Mouse (Mus musculus): ENCODE measurements around the gene Olfr303. TPM values are rescaled to one million over a fixed set of nuclear protein-coding genes. Genes with fewer than 3 reads are reported as not detected.
"Not testable (repeated sequence)": the region's sequence is repeated elsewhere in the genome, so short reads cannot be mapped to it uniquely, and the experiment has no call there.

Olfr303 gene
- polyA plus RNA-seq (2014; fragmentation: Nextera tagmentation; extraction: Ambion mirVana) = not detected in 2 replicates

DNA sequence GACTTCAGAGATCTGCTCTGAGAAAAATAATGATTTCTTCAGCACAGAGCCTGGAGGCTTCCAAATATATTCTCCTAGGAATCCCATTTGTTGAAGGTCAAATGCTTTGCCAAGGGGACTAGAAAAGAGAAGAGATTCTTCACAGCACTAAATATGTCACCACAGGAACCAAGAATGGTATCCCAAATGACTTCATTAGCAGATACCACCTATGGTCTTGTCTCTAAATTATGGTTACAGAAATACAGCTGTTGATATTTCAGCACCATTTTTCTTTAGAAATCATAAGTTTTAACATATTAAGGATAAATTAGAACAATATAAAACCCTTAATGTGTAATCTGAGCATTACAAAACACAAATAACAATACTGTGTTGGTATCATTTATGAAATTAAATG is at the start of gene Olfr303:
Olfr303 (minus strand) TSS at position 101 of the 400 bp plus-strand sequence.
- no peaks in the 10 kb centered on the region for H3K27me3 ChIP-seq (ENCODE audit: control insufficient read depth, insufficient read depth, low read length)
- no peak for ATAC-seq (ENCODE audit: low FRiP score, low TSS enrichment)

DNA sequence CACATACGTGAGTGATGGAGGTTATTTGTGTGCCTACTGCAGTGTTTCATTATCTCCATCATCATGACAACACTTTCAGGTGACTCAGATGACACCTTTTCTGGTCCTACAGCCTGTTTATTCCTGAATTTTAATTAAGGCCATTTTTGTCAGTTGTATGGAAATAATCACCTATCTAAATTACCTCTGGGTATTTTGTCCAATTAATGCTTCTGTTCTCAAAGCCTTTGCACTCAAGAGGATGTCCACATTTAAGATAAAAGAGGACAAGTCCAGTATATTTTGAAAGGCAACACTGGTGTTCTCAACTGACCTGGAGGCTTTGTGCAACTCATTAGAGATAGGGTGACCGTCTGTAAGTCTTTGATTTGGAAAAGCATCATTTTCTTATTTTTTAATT is 6.0 kb upstream of the Olfr303 start, which contains the start of gene Olfr301:
Olfr301 (plus strand) TSS at position 301 of the 400 bp plus-strand sequence.
- Histone ChIP-seq H3K27ac (ENCODE audit: low read depth, low read length) (no peak within 1 kb of the TSS), H3K4me2 (replicated peaks; ENCODE audit: low read depth, low read length) (no peak within 1 kb of the TSS), H3K4me3 (ENCODE audit: low read length) (no peak within 1 kb of the TSS), H3K27me3 (ENCODE audit: control insufficient read depth, insufficient read depth, low read length) (no peaks in the 10 kb centered on the region), H3K9ac (ENCODE audit: low read depth, low read length) (no peak within 1 kb of the TSS), H3K4me1 (ENCODE audit: control insufficient read depth, insufficient read depth, low read length) (no peaks in the 10 kb centered on the region), H3K9me3 (ENCODE audit: control insufficient read depth, low read length) (no peaks in the 10 kb centered on the region), H3K36me3 (ENCODE audit: control insufficient read depth, insufficient read depth, low read length) (no peaks in the 10 kb centered on the region)
- no peak for ATAC-seq (ENCODE audit: low FRiP score, low TSS enrichment)
- WGBS = 87% methylated on average over 2 of the region's 2 CpGs

More for the DNA sequence above, at the start of gene Olfr303:
- H3K36me3 ChIP-seq (ENCODE audit: control insufficient read depth, insufficient read depth, low read length) = no peaks in the 10 kb centered on the region
- no peak within 1 kb of the TSS for H3K4me3 ChIP-seq (ENCODE audit: low read length)
- H3K9ac ChIP-seq (ENCODE audit: low read depth, low read length) = no peak within 1 kb of the TSS
- H3K9me3 ChIP-seq (ENCODE audit: control insufficient read depth, low read length) = no peaks in the 10 kb centered on the region
- H3K4me1 ChIP-seq (ENCODE audit: control insufficient read depth, insufficient read depth, low read length) = no peaks in the 10 kb centered on the region
- H3K4me2 ChIP-seq (replicated peaks; ENCODE audit: low read depth, low read length) = no peak within 1 kb of the TSS
- no peak within 1 kb of the TSS for H3K27ac ChIP-seq (ENCODE audit: low read depth, low read length)

DNA sequence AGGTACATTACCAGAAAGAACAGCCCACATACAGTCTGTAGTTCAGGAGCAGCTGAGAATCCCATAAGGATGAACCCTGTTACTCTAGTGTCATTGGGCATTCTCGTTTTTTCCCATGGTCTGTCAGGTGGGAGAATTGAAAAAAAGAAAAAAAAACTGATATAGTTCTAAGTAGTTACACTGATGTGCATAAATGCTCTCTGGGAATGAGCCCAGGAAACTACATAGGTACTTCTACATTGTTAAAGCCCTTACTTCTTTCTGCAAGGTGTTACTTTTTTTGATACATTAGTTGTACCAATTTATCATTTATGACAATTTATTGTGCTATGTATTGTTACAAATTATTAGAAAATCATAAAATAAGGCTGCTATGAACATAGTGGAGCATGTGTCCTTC is 11.0 kb downstream of the Olfr303 start, which contains the start of gene Olfr304:
Olfr304 (minus strand) TSS at position 101 of the 400 bp plus-strand sequence.
- no peaks in the 10 kb centered on the region for H3K27me3 ChIP-seq (ENCODE audit: control insufficient read depth, insufficient read depth, low read length)
- WGBS = 61% methylated on average over 1 of the region's 1 CpGs

DNA sequence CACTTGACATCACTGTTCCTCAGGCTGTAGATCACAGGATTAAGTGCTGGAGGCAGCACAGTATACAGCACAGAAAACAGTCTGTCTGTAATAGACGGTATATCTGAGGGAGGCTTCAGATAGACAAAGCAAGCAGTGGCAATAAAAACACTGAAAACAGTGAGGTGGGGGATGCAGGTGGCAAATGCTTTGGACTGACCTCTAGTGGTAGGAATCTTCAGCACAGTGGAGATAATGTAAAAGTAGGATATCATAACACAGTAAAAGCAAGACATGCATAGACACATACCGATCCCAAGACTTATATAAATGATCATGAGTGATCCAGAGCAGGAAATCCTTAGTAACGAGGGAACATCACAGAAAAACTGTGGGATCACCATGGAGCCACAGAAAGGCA is 11.8 kb downstream of the Olfr303 start:
- no peaks in the 10 kb centered on the region for H3K4me1 ChIP-seq (ENCODE audit: control insufficient read depth, insufficient read depth, low read length)
- no peaks in the 10 kb centered on the region for H3K36me3 ChIP-seq (ENCODE audit: control insufficient read depth, insufficient read depth, low read length)
- no peaks in the 10 kb centered on the region for H3K27me3 ChIP-seq (ENCODE audit: control insufficient read depth, insufficient read depth, low read length)
- H3K9me3 ChIP-seq (ENCODE audit: control insufficient read depth, low read length) = no peaks in the 10 kb centered on the region
- no peak for ATAC-seq (ENCODE audit: low FRiP score, low TSS enrichment)
- no peak overlapping the region for H3K27ac ChIP-seq (ENCODE audit: low read depth, low read length)
- no peak overlapping the region for H3K4me2 ChIP-seq (replicated peaks; ENCODE audit: low read depth, low read length)
- no peak overlapping the region for H3K4me3 ChIP-seq (ENCODE audit: low read length)
- no peak overlapping the region for H3K9ac ChIP-seq (ENCODE audit: low read depth, low read length)
- 69% methylated on average over 3 of the region's 3 CpGs for WGBS

More for the DNA sequence above, 11.0 kb downstream of the Olfr303 start, which contains the start of gene Olfr304:
- no peak within 1 kb of the TSS for H3K4me3 ChIP-seq (ENCODE audit: low read length)
- no peak for ATAC-seq (ENCODE audit: low FRiP score, low TSS enrichment)
- H3K27ac ChIP-seq (ENCODE audit: low read depth, low read length) = no peak within 1 kb of the TSS
- no peak within 1 kb of the TSS for H3K4me2 ChIP-seq (replicated peaks; ENCODE audit: low read depth, low read length)
- H3K9me3 ChIP-seq (ENCODE audit: control insufficient read depth, low read length) = no peaks in the 10 kb centered on the region
- H3K4me1 ChIP-seq (ENCODE audit: control insufficient read depth, insufficient read depth, low read length) = no peaks in the 10 kb centered on the region
- H3K36me3 ChIP-seq (ENCODE audit: control insufficient read depth, insufficient read depth, low read length) = no peaks in the 10 kb centered on the region
- no peak within 1 kb of the TSS for H3K9ac ChIP-seq (ENCODE audit: low read depth, low read length)

DNA sequence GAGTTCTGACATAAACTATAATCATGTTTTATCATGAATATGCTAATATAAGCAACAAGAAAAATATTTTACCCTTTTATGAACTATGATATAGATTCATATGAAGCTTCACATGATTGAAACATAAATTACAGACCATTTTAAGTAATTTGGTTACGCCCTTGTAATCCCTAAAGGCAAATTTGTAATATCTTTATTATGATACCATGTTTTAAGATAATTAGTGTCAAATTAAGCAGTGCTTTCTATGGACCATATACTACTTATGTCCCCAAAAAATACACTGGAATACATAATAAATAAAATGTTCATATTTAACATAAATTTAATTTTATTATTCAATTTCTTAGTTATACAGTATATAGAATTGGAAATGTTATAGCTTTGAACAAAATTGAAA is 30.8 kb downstream of the Olfr303 start, which contains the start of gene Olfr305:
Olfr305 (minus strand) TSS at position 101 of the 400 bp plus-strand sequence.
- no peak for ATAC-seq (ENCODE audit: low FRiP score, low TSS enrichment)
- H3K4me2 ChIP-seq (replicated peaks; ENCODE audit: low read depth, low read length) = no peak within 1 kb of the TSS

DNA sequence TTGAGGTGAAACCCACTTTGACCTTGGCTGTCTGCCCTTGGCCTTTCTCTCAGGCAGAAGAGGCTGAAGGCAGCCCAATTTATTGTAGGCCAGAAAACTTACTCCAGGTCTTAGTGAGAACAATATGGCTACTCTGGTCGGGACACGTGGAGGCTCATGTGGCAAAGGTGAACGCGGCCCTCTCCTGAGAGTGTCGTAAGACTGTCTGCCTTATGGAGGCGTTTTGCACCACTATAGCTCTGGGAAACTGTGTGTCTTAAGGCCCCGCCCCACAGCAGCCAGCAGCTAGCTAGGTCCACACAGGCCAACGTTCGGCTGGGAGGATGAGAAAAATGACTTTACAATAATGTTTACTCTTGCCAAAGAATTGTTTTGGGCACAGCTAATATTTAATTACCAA is 51.3 kb downstream of the Olfr303 start:
- not testable (repeated sequence) for H3K9ac ChIP-seq (ENCODE audit: low read depth, low read length); ATAC-seq (ENCODE audit: low FRiP score, low TSS enrichment); H3K4me1 ChIP-seq (ENCODE audit: control insufficient read depth, insufficient read depth, low read length); H3K9me3 ChIP-seq (ENCODE audit: control insufficient read depth, low read length); H3K4me3 ChIP-seq (ENCODE audit: low read length); H3K27me3 ChIP-seq (ENCODE audit: control insufficient read depth, insufficient read depth, low read length); H3K4me2 ChIP-seq (replicated peaks; ENCODE audit: low read depth, low read length); H3K36me3 ChIP-seq (ENCODE audit: control insufficient read depth, insufficient read depth, low read length); H3K27ac ChIP-seq (ENCODE audit: low read depth, low read length)
- 91% methylated on average over 9 of the region's 9 CpGs for WGBS

More for the DNA sequence above, 30.8 kb downstream of the Olfr303 start, which contains the start of gene Olfr305:
- Histone ChIP-seq H3K9me3 (ENCODE audit: control insufficient read depth, low read length) (no peaks in the 10 kb centered on the region), H3K27ac (ENCODE audit: low read depth, low read length) (no peak within 1 kb of the TSS), H3K36me3 (ENCODE audit: control insufficient read depth, insufficient read depth, low read length) (no peaks in the 10 kb centered on the region), H3K27me3 (ENCODE audit: control insufficient read depth, insufficient read depth, low read length) (no peaks in the 10 kb centered on the region), H3K4me3 (ENCODE audit: low read length) (no peak within 1 kb of the TSS), H3K4me1 (ENCODE audit: control insufficient read depth, insufficient read depth, low read length) (no peaks in the 10 kb centered on the region), H3K9ac (ENCODE audit: low read depth, low read length) (no peak within 1 kb of the TSS)
- 86% methylated on average over 1 of the region's 1 CpGs for WGBS

DNA sequence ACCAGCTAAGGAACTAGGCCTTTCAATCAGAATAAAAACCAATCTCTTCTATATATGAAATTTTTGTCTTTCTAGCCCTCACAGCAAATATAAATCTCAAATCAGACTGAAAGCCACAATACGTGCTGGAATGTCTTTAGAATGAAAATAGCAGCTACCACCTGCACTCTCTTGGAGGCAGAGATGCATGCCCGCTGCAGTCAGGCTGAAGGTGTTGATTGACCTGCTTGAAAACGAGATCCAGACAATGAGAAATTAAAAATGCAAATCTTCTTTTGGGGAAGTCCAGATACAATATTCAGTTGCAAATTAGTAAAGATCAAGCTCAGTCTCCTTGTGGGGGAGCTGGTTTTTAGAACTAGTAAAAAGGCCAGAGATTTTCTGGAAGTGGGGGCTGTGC is 53.3 kb downstream of the Olfr303 start:
- no peak for ATAC-seq (ENCODE audit: low FRiP score, low TSS enrichment)
- no peak overlapping the region for H3K4me3 ChIP-seq (ENCODE audit: low read length)
- H3K27ac ChIP-seq (ENCODE audit: low read depth, low read length) = no peak overlapping the region
- no peak overlapping the region for H3K4me2 ChIP-seq (replicated peaks; ENCODE audit: low read depth, low read length)
- H3K9me3 ChIP-seq (ENCODE audit: control insufficient read depth, low read length) = no peaks in the 10 kb centered on the region
- H3K9ac ChIP-seq (ENCODE audit: low read depth, low read length) = no peak overlapping the region
- 78% methylated on average over 3 of the region's 3 CpGs for WGBS
- no peaks in the 10 kb centered on the region for H3K27me3 ChIP-seq (ENCODE audit: control insufficient read depth, insufficient read depth, low read length)
- no peaks in the 10 kb centered on the region for H3K36me3 ChIP-seq (ENCODE audit: control insufficient read depth, insufficient read depth, low read length)
- no peaks in the 10 kb centered on the region for H3K4me1 ChIP-seq (ENCODE audit: control insufficient read depth, insufficient read depth, low read length)

DNA sequence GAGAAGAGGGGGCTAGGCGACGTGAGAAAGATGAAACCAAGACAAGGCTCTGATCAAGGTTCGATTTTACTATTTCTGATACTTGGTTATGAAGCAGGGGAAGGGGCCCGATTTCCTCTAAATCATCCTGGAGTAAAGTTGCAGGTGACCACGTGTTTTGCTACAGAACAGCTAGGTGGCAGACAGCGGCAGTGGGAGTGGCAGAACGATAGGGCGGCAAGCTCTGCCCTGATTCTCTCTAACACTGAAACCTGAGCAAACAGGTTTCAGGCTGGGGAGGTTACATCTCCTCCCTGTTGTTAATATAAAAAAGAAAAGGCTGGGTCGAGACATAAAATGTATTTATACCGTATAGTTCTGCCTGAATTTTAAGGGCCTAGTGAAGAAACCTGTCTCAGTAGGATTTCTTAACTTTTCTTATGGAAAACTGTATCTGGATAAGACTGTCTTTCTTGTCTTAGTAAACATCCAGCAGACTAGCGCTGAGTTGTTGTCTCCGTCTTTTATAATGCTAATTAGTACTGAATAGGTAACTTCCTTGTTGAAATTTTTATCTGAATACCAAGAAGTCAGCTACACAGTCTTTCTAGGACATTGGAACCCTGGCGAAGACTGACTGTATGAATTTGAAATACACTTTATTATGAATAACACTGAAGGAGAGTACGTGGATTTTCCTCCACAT is 54.6 kb downstream of the Olfr303 start:
- no peak for ATAC-seq (ENCODE audit: low FRiP score, low TSS enrichment)
- 75% methylated on average over 14 of the region's 14 CpGs for WGBS

More for the DNA sequence above, 54.6 kb downstream of the Olfr303 start:
- no peak overlapping the region for H3K4me3 ChIP-seq (ENCODE audit: low read length)
- H3K27me3 ChIP-seq (ENCODE audit: control insufficient read depth, insufficient read depth, low read length) = no peaks in the 10 kb centered on the region
- H3K4me2 ChIP-seq (replicated peaks; ENCODE audit: low read depth, low read length) = no peak overlapping the region
- no peak overlapping the region for H3K27ac ChIP-seq (ENCODE audit: low read depth, low read length)
- no peaks in the 10 kb centered on the region for H3K4me1 ChIP-seq (ENCODE audit: control insufficient read depth, insufficient read depth, low read length)
- no peaks in the 10 kb centered on the region for H3K9me3 ChIP-seq (ENCODE audit: control insufficient read depth, low read length)
- H3K9ac ChIP-seq (ENCODE audit: low read depth, low read length) = no peak overlapping the region
- H3K36me3 ChIP-seq (ENCODE audit: control insufficient read depth, insufficient read depth, low read length) = no peaks in the 10 kb centered on the region

Measured in kidney, embryonic 14.5 days (tissue).